Mouse (Mus musculus): ENCODE measurements around the gene Prss47. TPM values are rescaled to one million over a fixed set of nuclear protein-coding genes. Genes with fewer than 3 reads are reported as not detected.

Prss47 gene
- polyA plus RNA-seq (2016; fragmentation: Nextera tagmentation; extraction: Ambion mirVana): not detected in 2 replicates

- WGBS: 87% methylated on average over 9 of the region's 9 CpGs
- Histone ChIP-seq H3K27me3 (replicated peaks) (no peaks in the 10 kb centered on the region), H3K4me2 (replicated peaks) (no peak within 1 kb of the TSS), H3K9ac (no peak within 1 kb of the TSS), H3K9me3 (no peaks in the 10 kb centered on the region), H3K36me3 (no peaks in the 10 kb centered on the region), H3K4me1 (no peaks in the 10 kb centered on the region), H3K4me3 (no peak within 1 kb of the TSS), H3K27ac (no peak within 1 kb of the TSS)
- no peak for ATAC-seq (ENCODE audit: low FRiP score, low read depth)
Measured at GRCm38 (mm10) chr13:65052660-65053059, at the start of gene Prss47. Prss47 (minus strand) TSS chr13:65052760.

GRCm38 (mm10) chr13:65101232-65101631 is 48.7 kb upstream of the Prss47 start:
- Histone ChIP-seq H3K4me2 (replicated peaks) (no peak overlapping the region), H3K36me3 (peaks cover 9% of the 10 kb centered on the region; the same call in 1 of the 2 replicates), H3K4me3 (no peak overlapping the region), H3K27me3 (replicated peaks) (no peaks in the 10 kb centered on the region), H3K4me1 (no peaks in the 10 kb centered on the region), H3K27ac (no peak overlapping the region), H3K9me3 (peaks cover 32% of the 10 kb centered on the region), H3K9ac (no peak overlapping the region)
- ATAC-seq (ENCODE audit: low FRiP score, low read depth): no peak
- 94% methylated on average over 3 of the region's 3 CpGs for WGBS

- H3K4me3 ChIP-seq: no peak overlapping the region
- no peak overlapping the region for H3K9ac ChIP-seq
- H3K27me3 ChIP-seq (replicated peaks): no peaks in the 10 kb centered on the region
- no peak overlapping the region for H3K27ac ChIP-seq
- no peak overlapping the region for H3K4me2 ChIP-seq (replicated peaks)
- no peak for ATAC-seq (ENCODE audit: low FRiP score, low read depth)
- H3K9me3 ChIP-seq: peaks cover 28% of the 10 kb centered on the region
- H3K36me3 ChIP-seq: peaks cover 6% of the 10 kb centered on the region; the same call in 1 of the 2 replicates
- 92% methylated on average over 9 of the region's 9 CpGs for WGBS
- no peaks in the 10 kb centered on the region for H3K4me1 ChIP-seq
Measured at GRCm38 (mm10) chr13:65100678-65101077, 48.1 kb upstream of the Prss47 start.

GRCm38 (mm10) chr13:65097018-65097417 is 44.5 kb upstream of the Prss47 start:
- no peak for ATAC-seq (ENCODE audit: low FRiP score, low read depth)
- no peaks in the 10 kb centered on the region for H3K27me3 ChIP-seq (replicated peaks)
- H3K4me2 ChIP-seq (replicated peaks): no peak overlapping the region
- no peak overlapping the region for H3K27ac ChIP-seq
- H3K36me3 ChIP-seq: peaks cover 8% of the 10 kb centered on the region
- no peak overlapping the region for H3K9ac ChIP-seq
- peaks cover 14% of the 10 kb centered on the region for H3K9me3 ChIP-seq
- no peaks in the 10 kb centered on the region for H3K4me1 ChIP-seq
- no peak overlapping the region for H3K4me3 ChIP-seq

GRCm38 (mm10) chr13:65095923-65096322 is 43.4 kb upstream of the Prss47 start:
- Histone ChIP-seq H3K27me3 (replicated peaks) (no peaks in the 10 kb centered on the region), H3K9me3 (peaks cover 8% of the 10 kb centered on the region), H3K9ac (no peak overlapping the region), H3K36me3 (peaks cover 8% of the 10 kb centered on the region), H3K4me1 (no peaks in the 10 kb centered on the region), H3K4me3 (no peak overlapping the region), H3K4me2 (replicated peaks) (no peak overlapping the region), H3K27ac (no peak overlapping the region)
- 96% methylated on average over 4 of the region's 4 CpGs for WGBS
- ATAC-seq (ENCODE audit: low FRiP score, low read depth): no peak

GRCm38 (mm10) chr13:65069969-65070368 is 17.4 kb upstream of the Prss47 start:
- no peaks in the 10 kb centered on the region for H3K27me3 ChIP-seq (replicated peaks)
- WGBS: 93% methylated on average over 2 of the region's 2 CpGs
- H3K9ac ChIP-seq: no peak overlapping the region
- H3K27ac ChIP-seq: no peak overlapping the region
- no peak overlapping the region for H3K4me2 ChIP-seq (replicated peaks)
- H3K4me1 ChIP-seq: no peaks in the 10 kb centered on the region
- no peaks in the 10 kb centered on the region for H3K9me3 ChIP-seq
- H3K36me3 ChIP-seq: peaks cover 11% of the 10 kb centered on the region
- no peak for ATAC-seq (ENCODE audit: low FRiP score, low read depth)
- no peak overlapping the region for H3K4me3 ChIP-seq

- Histone ChIP-seq H3K4me1 (no peaks in the 10 kb centered on the region), H3K36me3 (no peaks in the 10 kb centered on the region), H3K27me3 (replicated peaks) (no peaks in the 10 kb centered on the region), H3K9me3 (no peaks in the 10 kb centered on the region), H3K4me2 (replicated peaks) (no peak overlapping the region), H3K9ac (no peak overlapping the region), H3K27ac (no peak overlapping the region), H3K4me3 (no peak overlapping the region)
- no peak for ATAC-seq (ENCODE audit: low FRiP score, low read depth)
- 65% methylated on average over 4 of the region's 4 CpGs for WGBS
Measured at GRCm38 (mm10) chr13:65035057-65035456, 17.5 kb downstream of the Prss47 start.

- no peaks in the 10 kb centered on the region for H3K36me3 ChIP-seq
- H3K9ac ChIP-seq: no peak within 1 kb of the TSS
- no peak within 1 kb of the TSS for H3K27ac ChIP-seq
- no peak within 1 kb of the TSS for H3K4me2 ChIP-seq (replicated peaks)
- H3K9me3 ChIP-seq: no peaks in the 10 kb centered on the region
- ATAC-seq (ENCODE audit: low FRiP score, low read depth): no peak
- H3K4me1 ChIP-seq: no peaks in the 10 kb centered on the region
- no peaks in the 10 kb centered on the region for H3K27me3 ChIP-seq (replicated peaks)
- H3K4me3 ChIP-seq: no peak within 1 kb of the TSS
Measured at GRCm38 (mm10) chr13:65032758-65033157, 19.8 kb downstream of the Prss47 start, which contains the start of gene Spata31d1c. Spata31d1c (plus strand) TSS chr13:65033058.

GRCm38 (mm10) chr13:65011052-65011738 is 41.4 kb downstream of the Prss47 start:
- Histone ChIP-seq H3K36me3 (no peaks in the 10 kb centered on the region), H3K9me3 (no peaks in the 10 kb centered on the region), H3K9ac (no peak overlapping the region), H3K4me1 (no peaks in the 10 kb centered on the region), H3K27me3 (replicated peaks) (no peaks in the 10 kb centered on the region), H3K27ac (no peak overlapping the region), H3K4me2 (replicated peaks) (no peak overlapping the region), H3K4me3 (no peak overlapping the region)
- ATAC-seq (ENCODE audit: low FRiP score, low read depth): no peak
- 50% methylated on average over 4 of the region's 4 CpGs for WGBS

- no peak overlapping the region for H3K27ac ChIP-seq
- H3K4me2 ChIP-seq (replicated peaks): no peak overlapping the region
- no peaks in the 10 kb centered on the region for H3K4me1 ChIP-seq
- no peaks in the 10 kb centered on the region for H3K27me3 ChIP-seq (replicated peaks)
- H3K9me3 ChIP-seq: no peaks in the 10 kb centered on the region
- no peaks in the 10 kb centered on the region for H3K36me3 ChIP-seq
- no peak for ATAC-seq (ENCODE audit: low FRiP score, low read depth)
- WGBS: 36% methylated on average over 1 of the region's 1 CpGs
- H3K4me3 ChIP-seq: no peak overlapping the region
- no peak overlapping the region for H3K9ac ChIP-seq
Measured at GRCm38 (mm10) chr13:65007971-65008370, 44.6 kb downstream of the Prss47 start.

- Histone ChIP-seq H3K27me3 (replicated peaks) (no peaks in the 10 kb centered on the region), H3K4me1 (no peaks in the 10 kb centered on the region), H3K4me3 (no peak overlapping the region), H3K9ac (no peak overlapping the region), H3K36me3 (no peaks in the 10 kb centered on the region), H3K27ac (no peak overlapping the region), H3K4me2 (replicated peaks) (no peak overlapping the region), H3K9me3 (no peaks in the 10 kb centered on the region)
- ATAC-seq (ENCODE audit: low FRiP score, low read depth): no peak
- WGBS: 96% methylated on average over 1 of the region's 1 CpGs
Measured at GRCm38 (mm10) chr13:65006760-65007159, 45.8 kb downstream of the Prss47 start.

GRCm38 (mm10) chr13:65005414-65005813 is 47.1 kb downstream of the Prss47 start:
- H3K4me3 ChIP-seq: no peak overlapping the region
- H3K9me3 ChIP-seq: no peaks in the 10 kb centered on the region
- H3K9ac ChIP-seq: no peak overlapping the region
- no peaks in the 10 kb centered on the region for H3K36me3 ChIP-seq
- H3K27ac ChIP-seq: no peak overlapping the region
- H3K4me1 ChIP-seq: no peaks in the 10 kb centered on the region
- no peak for ATAC-seq (ENCODE audit: low FRiP score, low read depth)
- no peak overlapping the region for H3K4me2 ChIP-seq (replicated peaks)
- H3K27me3 ChIP-seq (replicated peaks): no peaks in the 10 kb centered on the region

Measured in neural tube, embryonic 12.5 days (tissue).